Mouse (Mus musculus) monocyte, adult 5-6 weeks (primary cell): ENCODE measurements around the gene Tlr7. TPM values are rescaled to one million over a fixed set of nuclear protein-coding genes. Genes with fewer than 3 reads are reported as not detected.
A peak's percentile ranks its signal among the peaks of the same experiment; 100 is the strongest.
"Not testable (repeated sequence)": the region's sequence is repeated elsewhere in the genome, so short reads cannot be mapped to it uniquely, and the experiment has no call there.

Experiments used
- ATAC-seq: fragments of 153-309, 156-312 bp; replicated peaks from 2 replicates; pipeline ENCODE4 v1.8.0; 2017; ENCODE audit warnings: mild to moderate bottlenecking; ENCODE audit not compliant: low TSS enrichment, insufficient number of reproducible peaks, severe bottlenecking, poor library complexity, low FRiP score
- total RNA-seq: library from RNA; stranded (forward); fragments of 200-1000, 200-491, 200-594 nt; gene quantifications from 3 replicates; pipeline ENCODE4 v1.2.3, GENCODE M21; 2017

The Tlr7 gene
- total RNA-seq, 1 experiment from 2014 or later: 135 TPM

DNA sequence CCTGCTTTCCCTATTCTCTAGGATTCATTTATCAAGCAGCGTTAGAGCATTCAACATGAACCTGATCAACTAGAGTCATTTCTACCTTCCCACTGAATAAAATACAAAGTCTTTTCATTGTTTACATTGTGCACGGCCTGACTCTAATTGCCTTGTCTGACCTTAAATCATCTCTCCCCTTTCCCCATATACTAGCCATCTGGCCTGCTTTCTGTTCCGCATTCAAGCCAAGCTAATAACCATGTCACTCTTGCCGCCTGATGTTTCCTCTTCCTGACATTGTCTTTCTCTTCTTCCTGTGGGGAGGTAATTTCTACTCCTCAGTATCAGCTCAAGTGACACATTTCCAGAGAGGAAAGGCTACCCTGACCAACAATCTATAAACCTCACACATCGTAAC is 14.6 kb downstream of the Tlr7 start:
- peak; percentile 87 for ATAC-seq

DNA sequence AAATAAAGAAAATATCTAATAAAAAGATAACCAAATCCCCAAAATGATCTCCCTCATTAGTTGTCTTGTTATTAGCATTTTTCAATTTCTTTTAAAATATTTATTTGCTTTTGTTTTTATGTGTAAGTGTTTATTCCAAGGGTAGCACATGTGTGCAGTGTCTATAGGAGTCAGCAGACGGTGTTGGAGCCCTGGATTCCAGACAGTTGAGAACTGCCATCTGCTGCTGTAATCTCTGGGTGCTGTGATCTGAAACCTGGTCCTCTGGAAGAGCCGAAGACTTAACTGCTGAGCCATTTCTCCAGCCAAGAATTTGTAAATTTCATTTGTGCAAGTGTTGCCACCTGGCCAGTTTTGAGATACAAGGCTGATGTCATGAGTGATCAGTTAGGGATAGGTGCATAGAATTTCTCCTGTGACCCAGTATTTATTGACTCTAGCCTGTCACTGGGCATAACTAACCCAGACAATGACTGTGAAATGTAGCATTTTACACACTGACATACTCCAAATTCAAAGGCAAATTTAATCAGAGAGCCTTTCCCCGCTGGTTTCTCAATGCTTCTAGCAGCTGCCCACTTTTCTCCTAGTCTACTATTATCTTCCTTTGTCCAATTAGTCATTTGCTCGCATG is 15.1 kb downstream of the Tlr7 start:
- ATAC-seq: no peak

DNA sequence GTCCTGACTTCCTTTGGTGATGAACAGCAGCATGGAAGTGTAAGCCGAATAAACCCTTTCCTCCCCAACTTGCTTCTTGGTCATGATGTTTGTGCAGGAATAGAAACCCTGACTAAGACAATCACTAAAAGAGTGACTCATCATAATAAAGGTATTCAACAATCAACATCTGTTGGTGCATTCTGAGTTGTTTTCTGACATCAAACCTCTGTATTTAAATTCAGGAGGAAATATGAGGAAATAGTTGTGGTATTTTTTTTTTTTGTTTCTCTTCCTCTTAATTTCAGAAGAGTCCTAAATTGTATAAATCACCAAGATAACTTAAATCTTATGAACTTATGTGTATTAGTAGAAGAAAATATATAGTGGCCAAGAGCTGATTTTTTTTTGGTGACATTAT is 28.3 kb downstream of the Tlr7 start:
- not testable (repeated sequence) for ATAC-seq

DNA sequence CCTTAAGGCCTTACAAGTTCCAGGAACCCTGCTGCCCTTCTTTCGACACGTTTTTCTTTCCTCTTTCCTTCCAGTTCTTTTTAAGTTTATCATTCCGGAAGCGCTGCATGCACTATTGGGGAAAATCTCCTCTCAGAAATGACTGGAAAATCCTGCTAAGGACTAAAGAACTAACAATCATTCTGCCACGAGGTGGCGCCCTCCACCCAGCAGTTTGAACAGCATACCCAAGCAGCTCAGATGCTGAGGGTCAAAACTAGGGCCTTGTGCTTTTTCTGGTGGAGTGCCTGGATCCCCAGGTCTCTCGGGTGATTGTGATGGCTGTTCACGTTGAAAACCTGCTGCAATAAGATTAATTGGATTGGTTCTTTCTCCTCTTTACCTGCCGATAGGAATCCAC is 53.4 kb downstream of the Tlr7 start:
- ATAC-seq: no peak

DNA sequence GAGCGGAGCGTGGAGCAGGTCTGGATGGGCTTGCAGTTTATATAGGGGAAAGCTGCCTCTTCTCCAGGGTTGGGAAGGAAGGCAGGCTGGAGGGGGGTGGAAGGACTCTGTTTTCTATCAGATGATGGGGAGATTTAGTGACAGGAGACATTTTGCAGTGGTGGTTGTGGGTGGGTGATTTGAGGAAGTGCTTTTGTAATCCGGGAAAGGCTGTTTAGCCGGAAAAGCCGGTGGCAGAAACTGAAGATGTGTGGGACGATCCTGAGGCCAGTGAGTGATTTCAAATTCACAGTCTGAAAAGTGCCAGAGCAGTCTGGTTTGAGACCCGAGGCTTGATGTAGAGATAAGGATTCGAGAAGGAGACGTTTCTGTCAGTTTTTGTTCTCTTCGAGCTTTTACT is 53.8 kb downstream of the Tlr7 start:
- ATAC-seq: no peak

DNA sequence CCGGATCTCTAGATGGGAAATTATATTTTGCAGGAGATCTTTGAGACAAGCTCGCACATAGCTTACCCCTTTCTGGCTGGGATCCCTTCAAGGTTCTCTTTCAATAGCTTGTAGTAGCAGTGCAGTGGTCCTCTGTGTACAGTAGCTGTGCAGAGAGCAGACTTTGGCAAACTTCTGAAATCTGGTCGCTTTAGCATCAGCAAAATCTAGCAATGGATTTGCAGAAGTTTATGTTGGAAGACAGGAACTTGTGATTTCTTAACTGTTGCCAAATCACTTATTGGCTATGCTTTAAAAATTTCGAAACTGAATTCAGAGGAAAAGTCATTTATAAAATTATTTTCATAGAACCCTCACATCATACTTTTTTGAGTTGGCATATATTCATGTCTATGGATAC is 66.3 kb downstream of the Tlr7 start, which contains the start of gene Tlr8:
Tlr8 (minus strand) TSS at position 244 of the 400 bp plus-strand sequence.
- ATAC-seq: 0 out of 2 replicates have a peak, but pooled peaks have one; percentile 43

DNA sequence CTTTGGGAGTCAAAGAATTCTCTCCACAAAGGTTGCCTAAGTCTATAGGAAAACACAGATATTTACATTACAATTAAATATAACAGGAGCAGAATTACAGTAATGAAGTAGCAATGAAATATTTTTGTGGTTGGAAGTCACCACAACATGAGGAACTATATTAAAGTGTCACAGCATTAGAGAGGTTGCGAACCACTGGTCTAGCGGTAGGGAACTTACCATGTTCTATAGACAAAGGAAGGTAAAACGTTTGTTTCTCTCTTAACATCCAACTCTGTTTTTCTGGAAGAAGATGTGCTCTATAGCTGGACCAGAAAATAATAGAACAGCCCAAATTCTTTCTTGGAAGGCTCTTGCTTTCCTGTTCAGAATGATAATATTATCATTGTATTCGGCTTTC is 66.8 kb downstream of the Tlr7 start:
- no peak for ATAC-seq

Other genes with a start within 250 kb of the Tlr7 start
- gene Tmsb4x, start 121.2 kb downstream of the Tlr7 start, total RNA-seq: 8,846 to 11,803 TPM (median 11,494 TPM) in 3 replicates
- 50.9 to 97.9 TPM (median 77.8 TPM) in 3 replicates for gene Tlr8, start 66.2 kb downstream of the Tlr7 start, total RNA-seq
- 18.4 to 30.6 TPM (median 19.4 TPM) in 3 replicates for gene Prps2, start 52.2 kb upstream of the Tlr7 start, total RNA-seq